Mouse (Mus musculus): ENCODE measurements around the gene Pard3. TPM values are rescaled to one million over a fixed set of nuclear protein-coding genes. Genes with fewer than 3 reads are reported as not detected.

Gene Pard3
- total RNA-seq, 4 experiments from 2014 or later = 27.5 to 30.3 (median 30.2) TPM

GRCm38 (mm10) chr8:127084565-127084964 is 20.9 kb downstream of the Pard3 start:
- DNase-seq (ENCODE audit: low spot score in 2 of 2) = no peak

GRCm38 (mm10) chr8:127087434-127087833 is 23.7 kb downstream of the Pard3 start:
- no peak for DNase-seq (ENCODE audit: low spot score in 2 of 2)

GRCm38 (mm10) chr8:127088372-127088771 is 24.7 kb downstream of the Pard3 start:
- DNase-seq (ENCODE audit: low spot score in 2 of 2) = no peak

- no peak for DNase-seq (ENCODE audit: low spot score in 2 of 2)
Observed at GRCm38 (mm10) chr8:127089021-127089420, 25.3 kb downstream of the Pard3 start.

GRCm38 (mm10) chr8:127090435-127090834 is 26.7 kb downstream of the Pard3 start:
- DNase-seq (ENCODE audit: low spot score in 2 of 2) = no peak

GRCm38 (mm10) chr8:127091936-127092335 is 28.2 kb downstream of the Pard3 start:
- DNase-seq (ENCODE audit: low spot score in 2 of 2) = no peak

GRCm38 (mm10) chr8:127092383-127093112 is 28.9 kb downstream of the Pard3 start:
- DNase-seq (ENCODE audit: low spot score in 2 of 2) = no peak

- DNase-seq (ENCODE audit: low spot score in 2 of 2) = no peak
Observed at GRCm38 (mm10) chr8:127093113-127093426, 29.4 kb downstream of the Pard3 start.

- DNase-seq (ENCODE audit: low spot score in 2 of 2) = no peak
Observed at GRCm38 (mm10) chr8:127095763-127096162, 32.1 kb downstream of the Pard3 start.

- no peak for DNase-seq (ENCODE audit: low spot score in 2 of 2)
Observed at GRCm38 (mm10) chr8:127099439-127100090, 35.9 kb downstream of the Pard3 start.

GRCm38 (mm10) chr8:127103256-127103655 is 39.6 kb downstream of the Pard3 start:
- no peak for DNase-seq (ENCODE audit: low spot score in 2 of 2)

GRCm38 (mm10) chr8:127104616-127105015 is 40.9 kb downstream of the Pard3 start:
- DNase-seq (ENCODE audit: low spot score in 2 of 2) = no peak

- no peak for DNase-seq (ENCODE audit: low spot score in 2 of 2)
Observed at GRCm38 (mm10) chr8:127107928-127108327, 44.2 kb downstream of the Pard3 start.

- DNase-seq (ENCODE audit: low spot score in 2 of 2) = no peak
Observed at GRCm38 (mm10) chr8:127113209-127113608, 49.5 kb downstream of the Pard3 start.

- DNase-seq (ENCODE audit: low spot score in 2 of 2) = no peak
Observed at GRCm38 (mm10) chr8:127115837-127116236, 52.1 kb downstream of the Pard3 start.

GRCm38 (mm10) chr8:127118373-127118861 is 54.7 kb downstream of the Pard3 start:
- DNase-seq (ENCODE audit: low spot score in 2 of 2) = peak; percentile 56 to 68

GRCm38 (mm10) chr8:127123391-127123790 is 59.7 kb downstream of the Pard3 start:
- DNase-seq (ENCODE audit: low spot score in 2 of 2) = no peak

GRCm38 (mm10) chr8:127124795-127125194 is 61.1 kb downstream of the Pard3 start:
- DNase-seq (ENCODE audit: low spot score in 2 of 2) = no peak

- no peak for DNase-seq (ENCODE audit: low spot score in 2 of 2)
Observed at GRCm38 (mm10) chr8:127125686-127126683, 62.3 kb downstream of the Pard3 start.

GRCm38 (mm10) chr8:127128781-127129396 is 65.2 kb downstream of the Pard3 start:
- no peak for DNase-seq (ENCODE audit: low spot score in 2 of 2)

GRCm38 (mm10) chr8:127134327-127134726 is 70.6 kb downstream of the Pard3 start:
- no peak for DNase-seq (ENCODE audit: low spot score in 2 of 2)

All from gastrocnemius, adult 8-10 months (tissue).